Mouse (Mus musculus) T-helper 2 cell (primary cell): Measurements from ENCODE around the gene Efs.
"Not testable (repeated sequence)": the region's sequence is repeated elsewhere in the genome, so short reads cannot be mapped to it uniquely, and the experiment has no call there.

Experiments
- in situ Hi-C: fragments of 300-600 bp; cut with MboI, MseI; formaldehyde crosslinking; loops from one replicate; pipeline ENCODE4 v1.15.1; 2025; ENCODE audit warnings: high pct_unique_total_duplicates

The Efs gene

GRCm38 (mm10) chr14:54925349-54926342 lies at the start of gene Efs:
Gene Efs, minus strand, starts transcription at chr14:54926126.
- in situ Hi-C loops: no loop called here

GRCm38 (mm10) chr14:54974068-54974791 lies 48.3 kb upstream of the Efs start:
- in situ Hi-C loops: no loop called here

- in situ Hi-C loops: not testable (repeated sequence)
These were observed 46.9 kb upstream of the Efs start for GRCm38 (mm10) chr14:54972786-54973185.

- in situ Hi-C loops: no loop called here
These were observed 42.4 kb upstream of the Efs start for GRCm38 (mm10) chr14:54968344-54968743.

GRCm38 (mm10) chr14:54967874-54968273 lies 41.9 kb upstream of the Efs start:
- in situ Hi-C loops: no loop called here

- in situ Hi-C loops: no loop called here
These were observed 40.5 kb upstream of the Efs start, which contains the start of gene Myh6 for GRCm38 (mm10) chr14:54966320-54966977. Gene Myh6, minus strand, starts transcription at chr14:54966927.

- in situ Hi-C loops: no loop called here
These were observed 39.7 kb upstream of the Efs start for GRCm38 (mm10) chr14:54965631-54966030.

- in situ Hi-C loops: no loop called here
These were observed 39.1 kb upstream of the Efs start for GRCm38 (mm10) chr14:54965044-54965443.

- in situ Hi-C loops: no loop called here
These were observed 37.8 kb upstream of the Efs start for GRCm38 (mm10) chr14:54963727-54964126.

- in situ Hi-C loops: no loop called here
These were observed 36.8 kb upstream of the Efs start for GRCm38 (mm10) chr14:54962714-54963113.

- in situ Hi-C loops: no loop called here
These were observed 35.6 kb upstream of the Efs start for GRCm38 (mm10) chr14:54961487-54961886.

- in situ Hi-C loops: no loop called here
These were observed 34.8 kb upstream of the Efs start for GRCm38 (mm10) chr14:54960769-54961168.

- in situ Hi-C loops: not testable (repeated sequence)
These were observed 34.1 kb upstream of the Efs start for GRCm38 (mm10) chr14:54959853-54960613.

- in situ Hi-C loops: no loop called here
These were observed 33.3 kb upstream of the Efs start for GRCm38 (mm10) chr14:54959197-54959596.

- in situ Hi-C loops: no loop called here
These were observed 32.6 kb upstream of the Efs start for GRCm38 (mm10) chr14:54958503-54958902.

GRCm38 (mm10) chr14:54956533-54956932 lies 30.6 kb upstream of the Efs start:
- in situ Hi-C loops: no loop called here

GRCm38 (mm10) chr14:54955481-54955880 lies 29.6 kb upstream of the Efs start:
- in situ Hi-C loops: no loop called here

- in situ Hi-C loops: no loop called here
These were observed 28.5 kb upstream of the Efs start for GRCm38 (mm10) chr14:54954474-54954873.

GRCm38 (mm10) chr14:54953664-54954206 lies 27.8 kb upstream of the Efs start:
- in situ Hi-C loops: no loop called here

- in situ Hi-C loops: no loop called here
These were observed 25.7 kb upstream of the Efs start for GRCm38 (mm10) chr14:54951587-54951986.

GRCm38 (mm10) chr14:54950493-54950892 lies 24.6 kb upstream of the Efs start:
- in situ Hi-C loops: no loop called here
